Mouse (Mus musculus): ENCODE measurements around the gene Cbfa2t2. TPM values are rescaled to one million over a fixed set of nuclear protein-coding genes. Genes with fewer than 3 reads are reported as not detected.
A peak's percentile ranks its signal among the peaks of the same experiment; 100 is the strongest.

Cbfa2t2 gene
- polyA plus RNA-seq, 1 experiment = 8.5 TPM

DNA sequence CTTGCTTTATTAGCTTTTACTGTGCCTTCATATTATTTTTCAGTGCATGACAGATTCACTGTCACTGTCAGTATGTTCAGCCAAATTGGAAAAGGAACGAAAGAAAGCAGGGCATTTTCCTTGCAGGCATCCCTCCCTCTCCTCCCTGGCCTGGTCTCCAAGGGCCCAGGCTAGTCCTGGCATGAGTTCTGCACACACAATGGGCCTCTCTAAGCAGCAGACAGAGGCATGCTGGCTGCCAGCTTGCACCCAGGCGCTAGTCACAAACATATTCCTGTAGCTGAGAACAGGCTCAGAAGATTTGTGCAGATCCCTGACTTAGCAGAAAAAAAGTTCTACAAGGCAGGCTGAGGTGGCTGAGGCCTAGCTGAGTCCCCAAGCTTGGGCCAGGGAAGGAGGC lies 37.0 kb upstream of the Cbfa2t2 start:
- Histone ChIP-seq H3K36me3 (ENCODE audit: control insufficient read depth, insufficient read depth) (no peaks in the 10 kb centered on the region), H3K79me2 (ENCODE audit: control insufficient read depth, insufficient read depth) (no peaks in the 10 kb centered on the region), H3K79me3 (ENCODE audit: low read depth) (no peaks in the 10 kb centered on the region), H3ac (ENCODE audit: control insufficient read depth, insufficient read length, low read depth) (no peak overlapping the region), H3K4me3 (ENCODE audit: insufficient read depth, poor library complexity, severe bottlenecking) (no peak overlapping the region), H3K27me3 (ENCODE audit: control insufficient read depth, insufficient read depth, insufficient read length) (no peaks in the 10 kb centered on the region)
- TF ChIP-seq MYOG (IDR thresholded peaks at IDR 0.05; ENCODE audit: control insufficient read depth, extremely low read depth, insufficient read length) (no peak), USF1 (IDR thresholded peaks at IDR 0.05; ENCODE audit: low read depth) (no peak), FOSL1 (IDR thresholded peaks at IDR 0.05; ENCODE audit: insufficient read depth, low read length, poor library complexity, severe bottlenecking) (no peak), CTCF (IDR thresholded peaks at IDR 0.05; ENCODE audit: control insufficient read depth, insufficient read depth, insufficient read length) (no peak), CEBPB (IDR thresholded peaks at IDR 0.05; ENCODE audit: low read depth) (no peak), MAX (IDR thresholded peaks at IDR 0.05) (no peak), MYOD1 (IDR thresholded peaks at IDR 0.05; ENCODE audit: control insufficient read depth, insufficient read length, low read depth) (no peak)

DNA sequence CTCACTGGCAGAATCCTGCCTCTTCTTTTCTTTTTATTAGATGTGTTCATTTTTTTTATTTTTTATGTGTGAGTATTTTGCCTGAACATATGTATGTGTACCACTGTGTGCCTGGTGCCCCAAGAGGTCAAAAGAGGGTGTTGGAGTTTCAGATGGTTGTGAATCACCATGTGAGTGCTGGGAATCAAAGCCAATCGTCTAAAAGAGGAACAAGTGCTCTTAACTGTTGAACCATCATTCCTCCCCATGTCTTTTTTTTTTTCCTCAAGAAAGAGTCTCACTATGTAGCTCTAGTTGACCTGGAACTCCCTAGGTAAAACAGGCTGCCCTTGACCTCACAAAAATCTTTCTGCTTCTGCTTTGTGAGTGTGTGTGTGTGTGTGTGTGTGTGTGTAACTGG lies 34.3 kb upstream of the Cbfa2t2 start:
- Histone ChIP-seq H3K36me3 (ENCODE audit: control insufficient read depth, insufficient read depth) (no peaks in the 10 kb centered on the region), H3ac (ENCODE audit: control insufficient read depth, insufficient read length, low read depth) (no peak overlapping the region), H3K4me3 (ENCODE audit: insufficient read depth, poor library complexity, severe bottlenecking) (no peak overlapping the region), H3K79me3 (ENCODE audit: low read depth) (no peaks in the 10 kb centered on the region), H3K79me2 (ENCODE audit: control insufficient read depth, insufficient read depth) (no peaks in the 10 kb centered on the region), H3K27me3 (ENCODE audit: control insufficient read depth, insufficient read depth, insufficient read length) (no peaks in the 10 kb centered on the region)
- no peak for TF ChIP-seq USF1 (IDR thresholded peaks at IDR 0.05; ENCODE audit: low read depth)
- TF ChIP-seq CEBPB (IDR thresholded peaks at IDR 0.05; ENCODE audit: low read depth) = no peak
- TF ChIP-seq MAX (IDR thresholded peaks at IDR 0.05) = no peak
- no peak for TF ChIP-seq MYOG (IDR thresholded peaks at IDR 0.05; ENCODE audit: control insufficient read depth, extremely low read depth, insufficient read length)
- TF ChIP-seq FOSL1 (IDR thresholded peaks at IDR 0.05; ENCODE audit: insufficient read depth, low read length, poor library complexity, severe bottlenecking) = no peak
- no peak for TF ChIP-seq MYOD1 (IDR thresholded peaks at IDR 0.05; ENCODE audit: control insufficient read depth, insufficient read length, low read depth)
- TF ChIP-seq CTCF (IDR thresholded peaks at IDR 0.05; ENCODE audit: control insufficient read depth, insufficient read depth, insufficient read length) = no peak

GRCm38 (mm10) chr2:154402811-154403210 lies 33.5 kb upstream of the Cbfa2t2 start:
- TF ChIP-seq FOSL1 (IDR thresholded peaks at IDR 0.05; ENCODE audit: insufficient read depth, low read length, poor library complexity, severe bottlenecking) (no peak), MYOD1 (IDR thresholded peaks at IDR 0.05; ENCODE audit: control insufficient read depth, insufficient read length, low read depth) (no peak), MAX (IDR thresholded peaks at IDR 0.05) (no peak), CEBPB (IDR thresholded peaks at IDR 0.05; ENCODE audit: low read depth) (no peak), MYOG (IDR thresholded peaks at IDR 0.05; ENCODE audit: control insufficient read depth, extremely low read depth, insufficient read length) (no peak), CTCF (IDR thresholded peaks at IDR 0.05; ENCODE audit: control insufficient read depth, insufficient read depth, insufficient read length) (no peak)
- Histone ChIP-seq H3K79me2 (ENCODE audit: control insufficient read depth, insufficient read depth) (no peaks in the 10 kb centered on the region), H3K27me3 (ENCODE audit: control insufficient read depth, insufficient read depth, insufficient read length) (no peaks in the 10 kb centered on the region), H3K79me3 (ENCODE audit: low read depth) (no peaks in the 10 kb centered on the region), H3ac (ENCODE audit: control insufficient read depth, insufficient read length, low read depth) (no peak overlapping the region), H3K4me3 (ENCODE audit: insufficient read depth, poor library complexity, severe bottlenecking) (no peak overlapping the region), H3K36me3 (ENCODE audit: control insufficient read depth, insufficient read depth) (no peaks in the 10 kb centered on the region)

GRCm38 (mm10) chr2:154405447-154405994 lies 30.8 kb upstream of the Cbfa2t2 start:
- no peak for TF ChIP-seq MAX (IDR thresholded peaks at IDR 0.05)
- no peak for TF ChIP-seq FOSL1 (IDR thresholded peaks at IDR 0.05; ENCODE audit: insufficient read depth, low read length, poor library complexity, severe bottlenecking)
- no peak for TF ChIP-seq CTCF (IDR thresholded peaks at IDR 0.05; ENCODE audit: control insufficient read depth, insufficient read depth, insufficient read length)
- TF ChIP-seq MYOD1 (IDR thresholded peaks at IDR 0.05; ENCODE audit: control insufficient read depth, insufficient read length, low read depth) = no peak
- TF ChIP-seq CEBPB (IDR thresholded peaks at IDR 0.05; ENCODE audit: low read depth) = no peak
- TF ChIP-seq MYOG (IDR thresholded peaks at IDR 0.05; ENCODE audit: control insufficient read depth, extremely low read depth, insufficient read length) = no peak
- no peak for TF ChIP-seq USF1 (IDR thresholded peaks at IDR 0.05; ENCODE audit: low read depth)
- Histone ChIP-seq H3K79me3 (ENCODE audit: low read depth) (no peaks in the 10 kb centered on the region), H3K4me3 (ENCODE audit: insufficient read depth, poor library complexity, severe bottlenecking) (no peak overlapping the region), H3ac (ENCODE audit: control insufficient read depth, insufficient read length, low read depth) (no peak overlapping the region), H3K36me3 (ENCODE audit: control insufficient read depth, insufficient read depth) (no peaks in the 10 kb centered on the region), H3K79me2 (ENCODE audit: control insufficient read depth, insufficient read depth) (no peaks in the 10 kb centered on the region), H3K27me3 (ENCODE audit: control insufficient read depth, insufficient read depth, insufficient read length) (no peaks in the 10 kb centered on the region)

- TF ChIP-seq FOSL1 (IDR thresholded peaks at IDR 0.05; ENCODE audit: insufficient read depth, low read length, poor library complexity, severe bottlenecking) (no peak), MYOD1 (IDR thresholded peaks at IDR 0.05; ENCODE audit: control insufficient read depth, insufficient read length, low read depth) (no peak), MAX (IDR thresholded peaks at IDR 0.05) (no peak), MYOG (IDR thresholded peaks at IDR 0.05; ENCODE audit: control insufficient read depth, extremely low read depth, insufficient read length) (no peak), CEBPB (IDR thresholded peaks at IDR 0.05; ENCODE audit: low read depth) (no peak), CTCF (IDR thresholded peaks at IDR 0.05; ENCODE audit: control insufficient read depth, insufficient read depth, insufficient read length) (no peak), USF1 (IDR thresholded peaks at IDR 0.05; ENCODE audit: low read depth) (no peak)
- no peaks in the 10 kb centered on the region for H3K79me3 ChIP-seq (ENCODE audit: low read depth)
- no peaks in the 10 kb centered on the region for H3K36me3 ChIP-seq (ENCODE audit: control insufficient read depth, insufficient read depth)
- peak overlapping the region; percentile 46 for H3K4me3 ChIP-seq (ENCODE audit: insufficient read depth, poor library complexity, severe bottlenecking)
- no peaks in the 10 kb centered on the region for H3K79me2 ChIP-seq (ENCODE audit: control insufficient read depth, insufficient read depth)
- no peaks in the 10 kb centered on the region for H3K27me3 ChIP-seq (ENCODE audit: control insufficient read depth, insufficient read depth, insufficient read length)
- peak overlapping the region; percentile 72 for H3ac ChIP-seq (ENCODE audit: control insufficient read depth, insufficient read length, low read depth)
Measured at GRCm38 (mm10) chr2:154407063-154407642, 29.1 kb upstream of the Cbfa2t2 start.

All from C2C12 (cell line).